Mouse (Mus musculus) cerebellum, postnatal 14 days (tissue): ENCODE measurements around the gene Pou5f1.

Experiments used
- DNase-seq, 2 experiments: peaks; one replicate each; pipeline ENCODE4 v3.0.0; 2021; ENCODE audit warnings: mixed read lengths in 2 of 2

Gene Pou5f1

GRCm38 (mm10) chr17:35554321-35554720, 48.5 kb downstream of the Pou5f1 start:
- DNase-seq: no peak

- no peak for DNase-seq
Measured at GRCm38 (mm10) chr17:35554761-35555397, 49.1 kb downstream of the Pou5f1 start.

GRCm38 (mm10) chr17:35556186-35556765, 50.5 kb downstream of the Pou5f1 start:
- DNase-seq: no peak

GRCm38 (mm10) chr17:35556812-35557211, 51.0 kb downstream of the Pou5f1 start:
- peak; percentile 63 to 81 for DNase-seq

- DNase-seq: no peak
Measured at GRCm38 (mm10) chr17:35557351-35557750, 51.5 kb downstream of the Pou5f1 start.

- DNase-seq: no peak
Measured at GRCm38 (mm10) chr17:35558216-35558615, 52.4 kb downstream of the Pou5f1 start.
